Mouse (Mus musculus): ENCODE measurements around the gene A830018L16Rik. TPM values are rescaled to one million over a fixed set of nuclear protein-coding genes. Genes with fewer than 3 reads are reported as not detected.

The A830018L16Rik gene
- polyA plus RNA-seq, 1 experiment from 2014 or later = 3.1 TPM

DNA sequence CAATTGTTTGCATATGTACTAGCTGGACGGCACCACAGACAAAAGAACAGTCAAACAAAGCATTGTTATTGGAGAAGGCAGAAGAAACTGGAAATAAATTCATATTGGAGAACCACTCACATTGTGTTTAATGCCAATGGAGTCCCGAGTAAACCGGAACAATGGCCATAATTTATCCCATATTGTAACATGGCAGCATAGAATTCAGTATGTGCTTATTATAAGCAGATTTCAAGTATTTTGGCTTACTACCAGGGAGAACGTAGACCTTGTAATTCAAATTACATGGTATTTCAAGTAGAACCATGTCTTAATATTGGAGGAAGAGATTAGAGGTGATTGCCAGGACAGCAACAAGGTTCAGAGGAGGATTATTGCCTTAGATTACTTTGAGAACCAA, 458.9 kb downstream of the A830018L16Rik start:
- Histone ChIP-seq H3K4me2 (ENCODE audit: low read depth, low read length) (no peak overlapping the region), H3K9me3 (ENCODE audit: control insufficient read depth, low read length) (0 out of 2 replicates have a peak, but pooled peaks cover 4% of the 10 kb centered on the region), H3K4me3 (ENCODE audit: low read depth, low read length) (no peak overlapping the region), H3K27me3 (replicated peaks; ENCODE audit: control insufficient read depth, insufficient read depth, low read length) (no peaks in the 10 kb centered on the region), H3K27ac (replicated peaks; ENCODE audit: low read depth, low read length) (no peak overlapping the region), H3K4me1 (ENCODE audit: control insufficient read depth, insufficient read depth, low read length) (no peaks in the 10 kb centered on the region; the same call in 1 of the 2 replicates), H3K36me3 (ENCODE audit: control insufficient read depth, insufficient read depth, low read length) (no peaks in the 10 kb centered on the region), H3K9ac (ENCODE audit: low read depth, low read length) (no peak overlapping the region)
- ATAC-seq (ENCODE audit: low read depth) (peak; percentile 68; the same call in 1 of the 2 replicates), DNase-seq (ENCODE audit: low spot score) (peak; percentile 90)
- 44% methylated on average over 4 of the region's 4 CpGs for WGBS

DNA sequence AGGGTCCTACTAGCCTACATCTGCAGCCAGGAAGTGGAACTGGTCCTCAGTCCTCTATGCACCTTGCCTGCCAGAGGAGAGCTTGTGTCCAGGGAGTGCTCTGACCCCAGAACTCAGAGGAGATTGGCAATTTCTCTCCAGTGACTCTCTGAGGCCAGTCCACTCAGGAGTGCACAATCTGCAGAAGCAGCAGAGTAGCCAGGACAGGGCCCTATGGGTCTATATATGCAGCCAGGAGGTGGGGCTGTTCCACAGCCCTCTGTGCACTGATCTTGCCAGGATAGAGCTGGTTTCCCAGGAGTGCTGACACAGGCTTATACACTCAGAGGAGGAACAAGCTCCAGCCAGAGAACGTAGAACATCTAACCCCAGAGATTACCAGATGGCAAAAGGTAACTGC, 459.7 kb downstream of the A830018L16Rik start:
- H3K36me3 ChIP-seq (ENCODE audit: control insufficient read depth, insufficient read depth, low read length) = no peaks in the 10 kb centered on the region
- H3K4me1 ChIP-seq (ENCODE audit: control insufficient read depth, insufficient read depth, low read length) = no peaks in the 10 kb centered on the region; the same call in 1 of the 2 replicates
- no peak overlapping the region for H3K4me2 ChIP-seq (ENCODE audit: low read depth, low read length)
- H3K9me3 ChIP-seq (ENCODE audit: control insufficient read depth, low read length) = 0 out of 2 replicates have a peak, but pooled peaks cover 4% of the 10 kb centered on the region
- no peak overlapping the region for H3K4me3 ChIP-seq (ENCODE audit: low read depth, low read length)
- DNase-seq (ENCODE audit: low spot score) (no peak), ATAC-seq (ENCODE audit: low read depth) (no peak)
- no peak overlapping the region for H3K27ac ChIP-seq (replicated peaks; ENCODE audit: low read depth, low read length)
- whole genome bisulfite sequencing = 71% methylated on average over 1 of the region's 1 CpGs
- H3K9ac ChIP-seq (ENCODE audit: low read depth, low read length) = no peak overlapping the region
- no peaks in the 10 kb centered on the region for H3K27me3 ChIP-seq (replicated peaks; ENCODE audit: control insufficient read depth, insufficient read depth, low read length)

GRCm38 (mm10) chr1:11881706-11882105, 467.8 kb downstream of the A830018L16Rik start:
- Histone ChIP-seq H3K4me3 (ENCODE audit: low read depth, low read length) (no peak overlapping the region), H3K9ac (ENCODE audit: low read depth, low read length) (no peak overlapping the region), H3K27ac (replicated peaks; ENCODE audit: low read depth, low read length) (no peak overlapping the region), H3K4me2 (ENCODE audit: low read depth, low read length) (no peak overlapping the region), H3K36me3 (ENCODE audit: control insufficient read depth, insufficient read depth, low read length) (no peaks in the 10 kb centered on the region), H3K4me1 (ENCODE audit: control insufficient read depth, insufficient read depth, low read length) (no peaks in the 10 kb centered on the region), H3K9me3 (ENCODE audit: control insufficient read depth, low read length) (no peaks in the 10 kb centered on the region), H3K27me3 (replicated peaks; ENCODE audit: control insufficient read depth, insufficient read depth, low read length) (no peaks in the 10 kb centered on the region)
- no peak for ATAC-seq (ENCODE audit: low read depth)
- DNase-seq (ENCODE audit: low spot score) = no peak
- WGBS = 27% methylated on average over 2 of the region's 2 CpGs

DNA sequence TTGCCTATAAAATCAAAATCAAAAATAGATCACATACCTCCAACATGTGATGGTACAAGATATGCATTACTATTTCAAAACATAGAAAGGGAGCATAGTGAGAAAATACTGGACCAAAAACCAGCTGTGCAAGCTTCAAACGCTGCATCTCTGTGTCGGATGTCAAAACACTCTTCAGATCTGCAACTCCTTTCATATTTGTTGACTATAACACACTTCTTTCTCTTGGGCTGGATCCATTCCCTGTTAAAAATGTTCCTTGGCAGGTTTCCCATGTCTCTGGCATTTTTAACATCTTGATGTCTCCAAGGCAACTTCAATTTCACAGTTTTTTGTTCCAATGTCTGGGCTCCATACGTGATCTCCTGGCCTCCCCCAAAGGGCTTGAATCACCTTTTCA, 481.8 kb downstream of the A830018L16Rik start:
- Histone ChIP-seq H3K27ac (replicated peaks; ENCODE audit: low read depth, low read length) (peak overlapping the region; percentile 1; the same call in 1 of the 2 replicates), H3K4me1 (ENCODE audit: control insufficient read depth, insufficient read depth, low read length) (no peaks in the 10 kb centered on the region), H3K9ac (ENCODE audit: low read depth, low read length) (no peak overlapping the region), H3K4me2 (ENCODE audit: low read depth, low read length) (no peak overlapping the region), H3K9me3 (ENCODE audit: control insufficient read depth, low read length) (0 out of 2 replicates have a peak, but pooled peaks cover 4% of the 10 kb centered on the region), H3K36me3 (ENCODE audit: control insufficient read depth, insufficient read depth, low read length) (no peaks in the 10 kb centered on the region), H3K27me3 (replicated peaks; ENCODE audit: control insufficient read depth, insufficient read depth, low read length) (no peaks in the 10 kb centered on the region), H3K4me3 (ENCODE audit: low read depth, low read length) (no peak overlapping the region)
- DNase-seq (ENCODE audit: low spot score) = peak; percentile 81
- peak; percentile 12; the same call in 1 of the 2 replicates for ATAC-seq (ENCODE audit: low read depth)
- 24% methylated on average over 3 of the region's 3 CpGs for WGBS

DNA sequence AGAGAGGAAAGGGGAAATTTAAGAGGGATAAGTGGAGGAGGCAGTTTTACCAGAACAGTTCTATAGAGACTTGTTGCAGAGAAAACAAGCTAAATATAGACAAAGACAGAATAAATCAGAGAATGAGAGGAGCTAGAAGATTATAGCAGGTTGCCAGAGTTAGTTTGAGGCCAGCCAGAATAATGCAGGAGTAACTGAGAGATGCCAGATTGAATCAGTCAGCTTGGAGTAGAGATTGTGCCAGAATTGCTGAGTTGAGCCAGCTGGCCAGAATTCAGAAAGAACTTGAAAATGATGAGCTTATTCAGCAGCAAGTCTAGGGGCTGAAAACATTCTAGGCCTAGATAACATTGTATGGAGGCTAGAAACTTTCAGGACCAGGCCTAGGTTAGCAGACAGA, 502.0 kb downstream of the A830018L16Rik start:
- H3K4me3 ChIP-seq (ENCODE audit: low read depth, low read length) = no peak overlapping the region
- no peak overlapping the region for H3K9ac ChIP-seq (ENCODE audit: low read depth, low read length)
- DNase-seq (ENCODE audit: low spot score) = no peak
- no peaks in the 10 kb centered on the region for H3K36me3 ChIP-seq (ENCODE audit: control insufficient read depth, insufficient read depth, low read length)
- no peak overlapping the region for H3K27ac ChIP-seq (replicated peaks; ENCODE audit: low read depth, low read length)
- peaks cover 13% of the 10 kb centered on the region for H3K9me3 ChIP-seq (ENCODE audit: control insufficient read depth, low read length)
- H3K4me1 ChIP-seq (ENCODE audit: control insufficient read depth, insufficient read depth, low read length) = no peaks in the 10 kb centered on the region
- no peak overlapping the region for H3K4me2 ChIP-seq (ENCODE audit: low read depth, low read length)
- no peak for ATAC-seq (ENCODE audit: low read depth)
- H3K27me3 ChIP-seq (replicated peaks; ENCODE audit: control insufficient read depth, insufficient read depth, low read length) = no peaks in the 10 kb centered on the region

DNA sequence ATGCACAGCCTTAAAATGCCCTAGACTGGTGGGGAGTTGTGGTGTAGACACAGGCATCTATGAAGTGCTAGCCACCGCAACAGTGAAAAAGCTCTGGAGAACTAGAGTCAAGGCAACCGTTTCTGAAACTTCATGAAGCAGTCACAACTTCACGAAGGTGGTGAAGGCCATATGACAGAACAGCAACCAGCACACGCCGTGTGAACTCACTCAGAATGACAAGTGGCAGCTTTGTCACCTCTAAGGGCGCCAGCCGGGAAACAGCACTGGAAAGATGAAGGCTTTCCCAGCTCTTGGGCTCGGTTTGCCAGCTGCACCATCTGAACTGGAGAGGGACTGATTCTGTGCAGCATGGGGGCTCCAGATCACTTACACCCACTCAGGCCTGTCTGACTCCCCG, 523.1 kb downstream of the A830018L16Rik start:
- Histone ChIP-seq H3K4me1 (ENCODE audit: control insufficient read depth, insufficient read depth, low read length) (no peaks in the 10 kb centered on the region), H3K27me3 (replicated peaks; ENCODE audit: control insufficient read depth, insufficient read depth, low read length) (no peaks in the 10 kb centered on the region), H3K36me3 (ENCODE audit: control insufficient read depth, insufficient read depth, low read length) (no peaks in the 10 kb centered on the region), H3K4me2 (ENCODE audit: low read depth, low read length) (no peak overlapping the region), H3K4me3 (ENCODE audit: low read depth, low read length) (no peak overlapping the region), H3K9me3 (ENCODE audit: control insufficient read depth, low read length) (no peaks in the 10 kb centered on the region), H3K9ac (ENCODE audit: low read depth, low read length) (no peak overlapping the region), H3K27ac (replicated peaks; ENCODE audit: low read depth, low read length) (no peak overlapping the region)
- ATAC-seq (ENCODE audit: low read depth) (no peak), DNase-seq (ENCODE audit: low spot score) (no peak)
- 69% methylated on average over 9 of the region's 9 CpGs for WGBS

DNA sequence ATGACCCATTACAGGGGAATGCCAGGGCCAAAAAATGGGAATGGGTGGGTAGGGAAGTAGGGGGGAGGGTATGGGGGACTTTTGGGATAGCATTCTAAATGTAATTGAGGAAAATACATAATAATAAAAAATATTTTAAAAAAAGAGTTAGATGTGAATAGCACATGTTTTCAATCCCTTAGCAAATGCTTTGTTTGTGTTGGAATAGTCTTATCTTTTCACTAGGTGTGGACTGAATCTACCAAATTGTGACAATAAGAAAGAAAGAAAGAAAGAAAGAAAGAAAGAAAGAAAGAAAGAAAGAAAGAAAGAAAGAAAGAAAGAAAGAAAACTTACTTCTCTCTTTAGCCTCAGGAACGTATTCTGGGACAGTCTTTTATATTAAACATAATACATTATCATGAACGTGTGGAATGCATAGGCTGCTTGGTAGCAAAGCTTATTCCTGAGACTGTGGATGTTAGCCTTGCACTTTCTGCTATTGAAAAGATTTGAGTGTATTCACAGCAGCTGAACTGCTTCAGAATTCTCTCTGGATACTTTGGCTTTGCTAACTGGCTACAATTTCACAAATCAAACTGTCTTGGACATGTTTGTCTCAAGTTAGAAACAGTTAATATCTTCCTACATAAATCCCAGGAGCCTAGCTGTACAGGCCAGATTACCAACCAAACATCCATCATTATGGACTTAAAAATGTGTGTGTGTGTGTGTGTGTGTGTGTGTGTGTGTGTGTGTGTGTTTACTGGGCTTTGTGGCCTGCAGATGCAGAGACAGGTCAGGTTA, 545.7 kb downstream of the A830018L16Rik start:
- Histone ChIP-seq H3K9me3 (ENCODE audit: control insufficient read depth, low read length) (no peaks in the 10 kb centered on the region), H3K9ac (ENCODE audit: low read depth, low read length) (no peak overlapping the region), H3K27me3 (replicated peaks; ENCODE audit: control insufficient read depth, insufficient read depth, low read length) (no peaks in the 10 kb centered on the region), H3K4me1 (ENCODE audit: control insufficient read depth, insufficient read depth, low read length) (no peaks in the 10 kb centered on the region; the same call in 1 of the 2 replicates), H3K36me3 (ENCODE audit: control insufficient read depth, insufficient read depth, low read length) (no peaks in the 10 kb centered on the region), H3K27ac (replicated peaks; ENCODE audit: low read depth, low read length) (no peak overlapping the region), H3K4me3 (ENCODE audit: low read depth, low read length) (no peak overlapping the region), H3K4me2 (ENCODE audit: low read depth, low read length) (no peak overlapping the region)
- 68% methylated on average over 2 of the region's 2 CpGs for WGBS
- ATAC-seq (ENCODE audit: low read depth) (no peak), DNase-seq (ENCODE audit: low spot score) (peak; percentile 5)

- Histone ChIP-seq H3K27me3 (replicated peaks; ENCODE audit: control insufficient read depth, insufficient read depth, low read length) (no peaks in the 10 kb centered on the region), H3K4me1 (ENCODE audit: control insufficient read depth, insufficient read depth, low read length) (no peaks in the 10 kb centered on the region), H3K27ac (replicated peaks; ENCODE audit: low read depth, low read length) (no peak overlapping the region), H3K9ac (ENCODE audit: low read depth, low read length) (no peak overlapping the region), H3K4me3 (ENCODE audit: low read depth, low read length) (no peak overlapping the region), H3K9me3 (ENCODE audit: control insufficient read depth, low read length) (no peaks in the 10 kb centered on the region), H3K36me3 (ENCODE audit: control insufficient read depth, insufficient read depth, low read length) (no peaks in the 10 kb centered on the region), H3K4me2 (ENCODE audit: low read depth, low read length) (no peak overlapping the region)
- ATAC-seq (ENCODE audit: low read depth) (peak; percentile 37; the same call in 1 of the 2 replicates), DNase-seq (ENCODE audit: low spot score) (no peak)
- WGBS = 66% methylated on average over 4 of the region's 4 CpGs
These were observed 568.8 kb downstream of the A830018L16Rik start for GRCm38 (mm10) chr1:11982590-11983136.
